Comparison of ENCODE assay signal across 17 mouse cellular contexts in genomic region chr14:87582610-87583009, GRCm38 (mm10).
"Had no signal": no experiment of that assay in that cellular context is flagged by ENCODE, and none has a peak within 500 bp of the region (broad histone marks: within the 10 kb centered on the region; RNA-seq: fewer than 3 reads in every experiment).

No protein-coding gene starts in this region.

- H3K4me1 ChIP-seq: midbrain, embryonic 12.5 days; neural tube, embryonic 13.5 days; neural tube, embryonic 15.5 days had no signal

- H3K9ac ChIP-seq: lung, embryonic 14.5 days; midbrain, embryonic 12.5 days; neural tube, embryonic 13.5 days; neural tube, embryonic 15.5 days had no signal

- H3K27ac ChIP-seq: midbrain, embryonic 10.5 days; midbrain, embryonic 12.5 days; neural tube, embryonic 13.5 days; neural tube, embryonic 15.5 days had no signal

- H3K9me3 ChIP-seq: midbrain, embryonic 10.5 days; midbrain, embryonic 12.5 days; neural tube, embryonic 13.5 days; neural tube, embryonic 15.5 days had no signal

- H3K27me3 ChIP-seq: midbrain, embryonic 12.5 days; neural tube, embryonic 13.5 days; neural tube, embryonic 15.5 days had no signal

- H3K36me3 ChIP-seq: midbrain, embryonic 10.5 days; midbrain, embryonic 12.5 days; neural tube, embryonic 13.5 days; neural tube, embryonic 15.5 days had no signal

- ATAC-seq: midbrain, embryonic 16.5 days had no signal

- DNase-seq: lung, adult 18-20 months; lung, embryonic 14.5 days; lung, postnatal 10 days; lung, postnatal 4 days; midbrain, embryonic 14.5 days; retina, postnatal 1 day; right cerebral cortex, postnatal 14 days; spleen, adult 18-20 months; thymus, adult 2 months; thymus, postnatal 25 days; thymus, postnatal 4 days had no signal

- H3K4me2 ChIP-seq: lung, embryonic 14.5 days; midbrain, embryonic 12.5 days; neural tube, embryonic 13.5 days; neural tube, embryonic 15.5 days had no signal

- H3K4me3 ChIP-seq: midbrain, embryonic 10.5 days; midbrain, embryonic 12.5 days; myocyte; neural tube, embryonic 13.5 days; neural tube, embryonic 15.5 days had no signal
